Mouse (Mus musculus): ENCODE results near the gene Flvcr2. TPM values are rescaled to one million over a fixed set of nuclear protein-coding genes. Genes with fewer than 3 reads are reported as not detected.

Flvcr2 gene
- total and polyA plus RNA-seq, 3 experiments: 2.0 to 3.4 (median 2.1) TPM

DNA sequence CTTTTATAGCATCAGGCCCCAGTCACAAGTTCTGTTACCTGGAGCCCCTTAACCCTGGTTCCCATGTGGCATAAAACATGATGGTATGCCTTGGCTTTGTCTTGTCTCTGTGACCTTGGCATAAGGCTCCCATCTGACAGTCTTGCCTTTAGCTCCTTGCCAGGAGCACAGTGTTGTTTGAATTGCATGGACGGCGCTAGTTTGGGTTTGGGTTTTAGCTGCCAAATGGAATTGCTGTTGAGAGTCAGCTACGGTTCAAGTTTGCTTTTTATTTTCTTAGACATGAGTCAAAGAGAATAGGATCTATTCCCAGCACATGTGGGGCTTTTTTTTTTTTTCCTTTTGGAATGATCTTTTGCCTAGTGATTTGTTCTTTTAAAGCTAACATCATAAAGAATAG, 112.8 kb downstream of the Flvcr2 start:
- H3K79me2 ChIP-seq (replicated peaks; ENCODE audit: control insufficient read depth, insufficient read depth, low read length): no peaks in the 10 kb centered on the region
- no peaks in the 10 kb centered on the region for H3K27me3 ChIP-seq (ENCODE audit: control insufficient read depth, insufficient read depth, low read length)
- H3K27ac ChIP-seq: no peak overlapping the region
- H3K4me1 ChIP-seq (ENCODE audit: control insufficient read depth, insufficient read depth, low read length): peaks cover 5% of the 10 kb centered on the region
- intact Hi-C loops (cut with DNase I): no loop called here
- TF ChIP-seq EP300 (IDR thresholded peaks at IDR 0.05; ENCODE audit: insufficient read depth, low read depth, low read length) (no peak), POLR2A (IDR thresholded peaks at IDR 0.05; ENCODE audit: insufficient read depth, low read depth, low read length) (no peak), CTCF (IDR thresholded peaks at IDR 0.05) (no peak)
- no peaks in the 10 kb centered on the region for H3K36me3 ChIP-seq (ENCODE audit: control insufficient read depth, insufficient read depth, low read length)
- DNase-seq: no peak
- no peak overlapping the region for H3K4me3 ChIP-seq
- 52% methylated on average over 3 of the region's 3 CpGs for WGBS
- no peak overlapping the region for H3K9ac ChIP-seq (ENCODE audit: low read depth, low read length)

DNA sequence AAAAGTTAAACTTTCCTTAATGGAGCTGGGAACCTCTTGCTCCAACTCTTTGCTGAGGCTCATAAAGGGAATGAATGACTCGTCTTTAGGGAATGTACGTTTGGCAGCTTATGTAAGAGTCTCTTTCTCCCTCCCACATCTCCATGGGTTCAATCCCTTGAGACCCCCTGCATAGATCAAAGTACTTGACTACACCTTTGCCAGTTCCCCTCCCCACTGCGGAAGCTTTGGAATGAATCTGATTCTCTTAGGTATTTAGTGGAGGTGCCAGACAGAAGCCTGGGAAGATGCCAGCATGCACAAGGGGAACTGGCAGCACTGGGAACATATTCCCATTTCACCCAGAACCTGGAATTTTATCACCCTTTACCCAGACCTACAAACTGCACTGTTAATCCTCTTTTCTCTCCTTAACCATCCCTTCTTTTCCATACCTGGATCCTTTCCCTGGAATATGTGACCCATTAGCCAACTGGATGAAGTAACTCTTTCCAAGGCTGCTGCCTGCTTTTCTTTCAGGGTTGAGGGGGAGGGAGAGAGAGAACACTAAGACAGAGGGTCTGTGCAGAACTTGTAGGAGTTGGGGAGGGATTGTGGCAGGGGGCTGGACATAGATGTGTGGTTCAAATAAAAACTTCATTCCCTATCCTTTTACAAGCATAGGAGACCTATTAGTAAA, 113.3 kb downstream of the Flvcr2 start:
- Histone ChIP-seq H3K27me3 (ENCODE audit: control insufficient read depth, insufficient read depth, low read length) (no peaks in the 10 kb centered on the region), H3K36me3 (ENCODE audit: control insufficient read depth, insufficient read depth, low read length) (no peaks in the 10 kb centered on the region), H3K4me1 (ENCODE audit: control insufficient read depth, insufficient read depth, low read length) (peaks cover 5% of the 10 kb centered on the region), H3K4me3 (no peak overlapping the region), H3K9ac (ENCODE audit: low read depth, low read length) (no peak overlapping the region), H3K27ac (no peak overlapping the region), H3K79me2 (replicated peaks; ENCODE audit: control insufficient read depth, insufficient read depth, low read length) (no peaks in the 10 kb centered on the region)
- 39% methylated on average over 3 of the region's 3 CpGs for WGBS
- peak in 1 of 2 experiments; percentile 39 for DNase-seq
- no peak for TF ChIP-seq EP300 (IDR thresholded peaks at IDR 0.05; ENCODE audit: insufficient read depth, low read depth, low read length)
- TF ChIP-seq POLR2A (IDR thresholded peaks at IDR 0.05; ENCODE audit: insufficient read depth, low read depth, low read length): no peak
- no peak for TF ChIP-seq CTCF (IDR thresholded peaks at IDR 0.05)
- intact Hi-C loops (cut with DNase I): no loop called here

DNA sequence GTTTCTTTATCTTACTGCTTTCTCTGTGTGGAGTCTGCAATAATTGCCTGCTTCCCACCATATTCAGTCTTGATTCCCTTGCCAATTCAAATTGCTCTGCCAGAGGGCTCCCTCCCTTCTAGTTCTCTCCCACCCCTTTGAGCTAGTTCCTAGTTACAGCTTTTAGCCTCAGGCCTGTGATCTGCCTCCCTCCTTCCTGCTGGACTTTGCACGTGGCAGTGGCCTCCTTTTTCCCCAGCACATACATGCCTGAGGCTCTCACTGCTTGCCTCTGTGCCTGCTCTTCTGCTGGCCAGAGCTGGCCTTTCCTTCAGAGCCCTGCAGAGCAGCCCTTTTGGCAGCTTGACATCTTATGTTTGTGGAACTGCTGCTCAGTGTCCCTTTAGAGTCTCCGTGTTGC, 116.2 kb downstream of the Flvcr2 start:
- 31% methylated on average over 2 of the region's 2 CpGs for WGBS
- no peaks in the 10 kb centered on the region for H3K36me3 ChIP-seq (ENCODE audit: control insufficient read depth, insufficient read depth, low read length)
- DNase-seq: no peak
- no peaks in the 10 kb centered on the region for H3K27me3 ChIP-seq (ENCODE audit: control insufficient read depth, insufficient read depth, low read length)
- intact Hi-C loops (cut with DNase I): no loop called here
- no peaks in the 10 kb centered on the region for H3K79me2 ChIP-seq (replicated peaks; ENCODE audit: control insufficient read depth, insufficient read depth, low read length)
- H3K4me3 ChIP-seq: no peak overlapping the region
- no peak overlapping the region for H3K9ac ChIP-seq (ENCODE audit: low read depth, low read length)
- H3K27ac ChIP-seq: no peak overlapping the region
- TF ChIP-seq EP300 (IDR thresholded peaks at IDR 0.05; ENCODE audit: insufficient read depth, low read depth, low read length): no peak
- TF ChIP-seq CTCF (IDR thresholded peaks at IDR 0.05): no peak
- peaks cover 5% of the 10 kb centered on the region for H3K4me1 ChIP-seq (ENCODE audit: control insufficient read depth, insufficient read depth, low read length)

Small RNA genes lying within 50 kb of the gene (microRNA-seq; reads per million reads assigned to microRNA genes)
- gene Gm47285: 0 reads per million in 2 experiments

Other genes starting within 250 kb of the Flvcr2 start
- gene Jdp2, start 147.5 kb upstream of the Flvcr2 start, total RNA-seq (2021): 10 to 100 TPM in 1 of 2 experiments, 1 to 10 TPM in 1; 7.5 to 15.9 TPM
- 4.3 and 4.6 TPM in 2 replicates for gene Jdp2, start 147.5 kb upstream of the Flvcr2 start, polyA plus RNA-seq (2012; rRNA removed)
- gene Batf, start 59.9 kb upstream of the Flvcr2 start, total RNA-seq (2021): 1 to 10 TPM; 1.0 to 1.6 TPM
- 1.0 and 1.8 TPM in 2 replicates for gene Batf, start 59.9 kb upstream of the Flvcr2 start, polyA plus RNA-seq (2012; rRNA removed)
- 1 to 10 TPM; 6.2 to 6.8 TPM for gene Erg28, start 78.0 kb downstream of the Flvcr2 start, total RNA-seq (2021)
- 9.3 and 12.4 TPM in 2 replicates for gene Erg28, start 78.0 kb downstream of the Flvcr2 start, polyA plus RNA-seq (2012; rRNA removed)
- gene Ttll5, start 78.1 kb downstream of the Flvcr2 start, total RNA-seq (2021): 10 to 100 TPM; 11.4 to 14.2 TPM
- 10.1 and 10.5 TPM in 2 replicates for gene Ttll5, start 78.1 kb downstream of the Flvcr2 start, polyA plus RNA-seq (2012; rRNA removed)

Measured in heart, adult 2 months (tissue).